Mouse (Mus musculus) cerebellum, adult 18-20 months (tissue): ENCODE measurements at regions not wholly inside any gene's neighbourhood (a gene's known extent, or its start where the extent isn't known, plus 50 kb on each side); places are given as distances from the start of the nearest gene placed in this dataset.

Source experiments
- DNase-seq, 2 experiments: peaks; one replicate each; pipeline ENCODE4 v3.0.0; 2021

- DNase-seq, result no peak
Measured at GRCm38 (mm10) chr3:60417001-60417400, 55.6 kb upstream of the Mbnl1 start.

GRCm38 (mm10) chr3:60418652-60419051 is 54.0 kb upstream of the Mbnl1 start:
- no peak for DNase-seq

GRCm38 (mm10) chr3:60419216-60419615 is 53.4 kb upstream of the Mbnl1 start:
- no peak for DNase-seq
